Mouse (Mus musculus) limb, embryonic 15.5 days (tissue): ENCODE results near the gene Wfdc5. TPM values are rescaled to one million over a fixed set of nuclear protein-coding genes. Genes with fewer than 3 reads are reported as not detected.
A peak's percentile ranks its signal among the peaks of the same experiment; 100 is the strongest.
"Not testable (repeated sequence)": the region's sequence is repeated elsewhere in the genome, so short reads cannot be mapped to it uniquely, and the experiment has no call there.

ENCODE experiments used
- ATAC-seq: fragments of 200-750 bp; cut with Nextera tagmentation; 2 replicates; pipeline ENCODE4 v1.8.0; 2017; ENCODE audit warnings: low read depth, moderate TSS enrichment; ENCODE audit not compliant: insufficient number of reproducible peaks, low FRiP score, low TSS enrichment
- H3K27ac ChIP-seq: fragments of 300-500 bp; sonication (generic); 2 replicates; pipeline ENCODE4 v1.5.1; 2015; ENCODE audit warnings: moderate library complexity, mild to moderate bottlenecking, inconsistent platforms
- H3K27me3 ChIP-seq: fragments of 300-500 bp; sonication (generic); 2 replicates; pipeline ENCODE4 v1.6.1; 2015; ENCODE audit warnings: inconsistent platforms
- H3K36me3 ChIP-seq: fragments of 300-500 bp; sonication (generic); 2 replicates; pipeline ENCODE4 v1.6.1; 2015; ENCODE audit warnings: inconsistent platforms
- H3K4me1 ChIP-seq: fragments of 300-500 bp; sonication (generic); 2 replicates; pipeline ENCODE4 v1.6.1; 2015; ENCODE audit warnings: inconsistent platforms
- H3K4me2 ChIP-seq: fragments of 300-500 bp; sonication (generic); 2 replicates; pipeline ENCODE4 v1.6.1; 2015; ENCODE audit warnings: mild to moderate bottlenecking, inconsistent platforms
- H3K4me3 ChIP-seq: fragments of 300-500 bp; sonication (generic); 2 replicates; pipeline ENCODE4 v1.5.1; 2015; ENCODE audit warnings: mild to moderate bottlenecking, inconsistent platforms
- H3K9ac ChIP-seq: fragments of 300-500 bp; sonication (generic); 2 replicates; pipeline ENCODE4 v1.6.1; 2015; ENCODE audit warnings: inconsistent platforms
- H3K9me3 ChIP-seq: fragments of 300-500 bp; sonication (generic); 2 replicates; pipeline ENCODE4 v1.6.1; 2016; ENCODE audit warnings: inconsistent platforms
- WGBS: fragments of 180-500 bp; shearing (Covaris S2); methylation state at CpG from one replicate; pipeline ENCODE4 v1.1.7; 2015; 5-methylcytosine and 5-hydroxymethylcytosine counted together
- polyA plus RNA-seq: library from polyadenylated mRNA; unstranded; fragments of >200 nt; fragmentation: Nextera tagmentation; extraction: Ambion mirVana; gene quantifications from 2 replicates; pipeline ENCODE4 v1.2.1, GENCODE M21; 2015

The Wfdc5 gene
- 9.1 and 10.3 TPM in 2 replicates for polyA plus RNA-seq

GRCm38 (mm10) chr2:164182692-164183255, at the start of gene Wfdc5:
Gene Wfdc5 (minus strand): TSS chr2:164182742.
- peaks cover 12% of the 10 kb centered on the region for H3K4me1 ChIP-seq
- ATAC-seq, result no peak
- no peak within 1 kb of the TSS for H3K4me2 ChIP-seq
- no peak within 1 kb of the TSS for H3K9ac ChIP-seq
- no peak within 1 kb of the TSS for H3K4me3 ChIP-seq
- no peaks in the 10 kb centered on the region for H3K9me3 ChIP-seq
- 51% methylated on average over 7 of the region's 7 CpGs for WGBS
- H3K27me3 ChIP-seq, result peaks cover 5% of the 10 kb centered on the region; the same call in 1 of the 2 replicates
- H3K27ac ChIP-seq, result peak within 1 kb of the TSS; percentile 28; the same call in 1 of the 2 replicates
- no peaks in the 10 kb centered on the region for H3K36me3 ChIP-seq

- ATAC-seq, result no peak
- Histone ChIP-seq H3K9me3 (no peaks in the 10 kb centered on the region), H3K27ac (no peak overlapping the region), H3K9ac (no peak overlapping the region), H3K4me3 (no peak overlapping the region), H3K36me3 (no peaks in the 10 kb centered on the region), H3K27me3 (no peaks in the 10 kb centered on the region), H3K4me2 (no peak overlapping the region), H3K4me1 (no peaks in the 10 kb centered on the region)
- 85% methylated on average over 8 of the region's 8 CpGs for WGBS
Observed at GRCm38 (mm10) chr2:164228361-164229070, 46.0 kb upstream of the Wfdc5 start.

GRCm38 (mm10) chr2:164221522-164221921, 39.0 kb upstream of the Wfdc5 start, which contains the start of gene Wfdc15b:
Gene Wfdc15b (minus strand): TSS chr2:164221660.
- no peaks in the 10 kb centered on the region for H3K36me3 ChIP-seq
- H3K9ac ChIP-seq, result no peak within 1 kb of the TSS
- H3K4me3 ChIP-seq, result no peak within 1 kb of the TSS
- H3K27ac ChIP-seq, result no peak within 1 kb of the TSS
- H3K27me3 ChIP-seq, result no peaks in the 10 kb centered on the region
- no peak within 1 kb of the TSS for H3K4me2 ChIP-seq
- H3K9me3 ChIP-seq, result no peaks in the 10 kb centered on the region
- no peaks in the 10 kb centered on the region for H3K4me1 ChIP-seq
- ATAC-seq, result no peak
- 67% methylated on average over 11 of the region's 11 CpGs for WGBS

- H3K9me3 ChIP-seq, result no peaks in the 10 kb centered on the region
- WGBS, result 84% methylated on average over 9 of the region's 9 CpGs
Observed at GRCm38 (mm10) chr2:164219295-164219694, 36.8 kb upstream of the Wfdc5 start.

GRCm38 (mm10) chr2:164212711-164213110, 30.2 kb upstream of the Wfdc5 start:
- no peaks in the 10 kb centered on the region for H3K4me1 ChIP-seq
- no peak overlapping the region for H3K9ac ChIP-seq
- 88% methylated on average over 5 of the region's 5 CpGs for WGBS
- H3K4me3 ChIP-seq, result no peak overlapping the region
- no peak for ATAC-seq
- H3K27me3 ChIP-seq, result no peaks in the 10 kb centered on the region
- H3K27ac ChIP-seq, result no peak overlapping the region
- no peaks in the 10 kb centered on the region for H3K36me3 ChIP-seq
- no peaks in the 10 kb centered on the region for H3K9me3 ChIP-seq
- H3K4me2 ChIP-seq, result no peak overlapping the region

More at GRCm38 (mm10) chr2:164219295-164219694, 36.8 kb upstream of the Wfdc5 start:
- Histone ChIP-seq H3K27ac (no peak overlapping the region), H3K9ac (no peak overlapping the region), H3K4me3 (no peak overlapping the region), H3K27me3 (no peaks in the 10 kb centered on the region), H3K4me2 (no peak overlapping the region), H3K4me1 (no peaks in the 10 kb centered on the region), H3K36me3 (no peaks in the 10 kb centered on the region)
- ATAC-seq, result no peak

- no peak overlapping the region for H3K9ac ChIP-seq
- no peaks in the 10 kb centered on the region for H3K4me1 ChIP-seq
- no peak for ATAC-seq
- H3K27ac ChIP-seq, result no peak overlapping the region
- no peaks in the 10 kb centered on the region for H3K36me3 ChIP-seq
- no peak overlapping the region for H3K4me2 ChIP-seq
- H3K27me3 ChIP-seq, result no peaks in the 10 kb centered on the region
- 85% methylated on average over 4 of the region's 4 CpGs for WGBS
- H3K9me3 ChIP-seq, result no peaks in the 10 kb centered on the region
- no peak overlapping the region for H3K4me3 ChIP-seq
Observed at GRCm38 (mm10) chr2:164210892-164211291, 28.4 kb upstream of the Wfdc5 start.

GRCm38 (mm10) chr2:164206676-164207075, 24.1 kb upstream of the Wfdc5 start:
- H3K4me3 ChIP-seq, result no peak overlapping the region
- no peaks in the 10 kb centered on the region for H3K27me3 ChIP-seq
- H3K27ac ChIP-seq, result no peak overlapping the region
- no peaks in the 10 kb centered on the region for H3K36me3 ChIP-seq
- no peaks in the 10 kb centered on the region for H3K4me1 ChIP-seq
- no peak overlapping the region for H3K9ac ChIP-seq
- WGBS, result 77% methylated on average over 4 of the region's 4 CpGs
- H3K9me3 ChIP-seq, result no peaks in the 10 kb centered on the region
- no peak overlapping the region for H3K4me2 ChIP-seq
- ATAC-seq, result no peak

- not testable (repeated sequence) for H3K27me3 ChIP-seq, ATAC-seq, H3K4me1 ChIP-seq, H3K4me3 ChIP-seq, H3K27ac ChIP-seq, H3K9me3 ChIP-seq, H3K36me3 ChIP-seq, H3K4me2 ChIP-seq, H3K9ac ChIP-seq
- WGBS, result 85% methylated on average over 10 of the region's 10 CpGs
Observed at GRCm38 (mm10) chr2:164206011-164206410, 23.5 kb upstream of the Wfdc5 start.

GRCm38 (mm10) chr2:164199626-164200327, 17.2 kb upstream of the Wfdc5 start, which contains the start of gene Wfdc15a:
Gene Wfdc15a (minus strand): TSS chr2:164200130.
- H3K4me3 ChIP-seq, result no peak within 1 kb of the TSS
- H3K27ac ChIP-seq, result no peak within 1 kb of the TSS
- no peaks in the 10 kb centered on the region for H3K27me3 ChIP-seq
- no peak within 1 kb of the TSS for H3K9ac ChIP-seq
- no peaks in the 10 kb centered on the region for H3K36me3 ChIP-seq
- ATAC-seq, result no peak
- WGBS, result 81% methylated on average over 20 of the region's 20 CpGs
- no peaks in the 10 kb centered on the region for H3K9me3 ChIP-seq
- H3K4me1 ChIP-seq, result no peaks in the 10 kb centered on the region
- H3K4me2 ChIP-seq, result no peak within 1 kb of the TSS

- Histone ChIP-seq H3K4me3 (no peak overlapping the region), H3K4me1 (no peaks in the 10 kb centered on the region), H3K9ac (no peak overlapping the region), H3K4me2 (no peak overlapping the region), H3K9me3 (no peaks in the 10 kb centered on the region), H3K27me3 (no peaks in the 10 kb centered on the region), H3K36me3 (no peaks in the 10 kb centered on the region), H3K27ac (no peak overlapping the region)
- no peak for ATAC-seq
- WGBS, result 74% methylated on average over 5 of the region's 5 CpGs
Observed at GRCm38 (mm10) chr2:164196700-164196990, 14.1 kb upstream of the Wfdc5 start.

GRCm38 (mm10) chr2:164195971-164196699, 13.6 kb upstream of the Wfdc5 start:
- Histone ChIP-seq H3K4me2 (no peak overlapping the region), H3K27ac (no peak overlapping the region), H3K36me3 (no peaks in the 10 kb centered on the region), H3K4me3 (no peak overlapping the region), H3K9me3 (no peaks in the 10 kb centered on the region), H3K27me3 (no peaks in the 10 kb centered on the region), H3K4me1 (no peaks in the 10 kb centered on the region), H3K9ac (no peak overlapping the region)
- WGBS, result 71% methylated on average over 5 of the region's 5 CpGs
- no peak for ATAC-seq
